Mouse (Mus musculus) frontal cortex, postnatal 36 days (tissue): ENCODE measurements at regions not wholly inside any gene's neighbourhood (a gene's known extent, or its start where the extent isn't known, plus 50 kb on each side); places are given as distances from the start of the nearest gene placed in this dataset.

Experiments used
- DNase-seq, 2 experiments: peaks; one replicate each; pipeline ENCODE4 v3.0.0; 2022; ENCODE audit warnings: low spot score in 2 of 2

GRCm38 (mm10) chr5:29142957-29143356 lies 52.8 kb upstream of the Rnf32 start:
- no peak for DNase-seq

DNA sequence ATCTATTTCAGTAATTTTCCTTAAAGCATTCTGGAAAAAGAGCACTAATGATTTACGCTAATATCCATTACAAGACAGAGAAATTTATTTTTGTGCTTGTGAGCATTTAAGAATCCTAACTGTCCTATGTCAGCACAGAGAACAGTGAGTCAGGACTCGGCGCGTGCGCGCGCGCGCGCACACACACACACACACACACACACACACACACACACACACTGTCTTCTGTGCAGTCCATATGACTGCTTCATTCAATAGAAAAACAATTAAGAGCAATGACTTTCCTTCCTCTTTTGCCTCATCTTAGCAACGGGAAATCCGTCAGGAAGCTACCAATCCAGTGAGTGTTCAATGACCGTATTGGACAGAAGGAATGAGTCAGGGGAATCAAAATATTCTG lies 53.3 kb upstream of the Rnf32 start:
- no peak for DNase-seq

GRCm38 (mm10) chr5:29137481-29137880 lies 58.3 kb upstream of the Rnf32 start:
- DNase-seq = no peak

- no peak for DNase-seq
These were observed 63.5 kb upstream of the Rnf32 start for GRCm38 (mm10) chr5:29132261-29132660.

DNA sequence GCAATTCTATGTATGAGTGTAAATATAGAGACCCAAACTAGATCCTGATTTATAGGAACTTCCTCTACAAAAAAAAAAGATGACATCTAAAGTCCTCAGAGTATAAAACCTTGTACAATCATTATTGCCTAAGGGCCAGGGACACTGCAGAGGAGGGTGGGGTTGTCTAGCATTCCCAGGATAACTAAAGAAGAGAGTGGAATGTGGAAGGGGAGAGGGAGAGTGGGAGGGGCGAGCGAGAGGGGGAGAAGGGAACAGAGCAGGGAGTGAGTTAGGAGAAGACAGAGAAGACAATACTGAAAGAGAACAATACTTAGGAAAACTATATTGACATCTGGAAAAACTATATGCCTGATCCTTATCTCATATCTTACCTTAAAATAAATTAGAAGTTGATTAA lies 64.0 kb upstream of the Rnf32 start:
- no peak for DNase-seq

- no peak for DNase-seq
These were observed 66.1 kb upstream of the Rnf32 start for GRCm38 (mm10) chr5:29129724-29130123.

- no peak for DNase-seq
These were observed 78.8 kb upstream of the Rnf32 start for GRCm38 (mm10) chr5:29116942-29117341.

GRCm38 (mm10) chr5:29112531-29112930 lies 83.3 kb upstream of the Rnf32 start:
- DNase-seq = no peak

DNA sequence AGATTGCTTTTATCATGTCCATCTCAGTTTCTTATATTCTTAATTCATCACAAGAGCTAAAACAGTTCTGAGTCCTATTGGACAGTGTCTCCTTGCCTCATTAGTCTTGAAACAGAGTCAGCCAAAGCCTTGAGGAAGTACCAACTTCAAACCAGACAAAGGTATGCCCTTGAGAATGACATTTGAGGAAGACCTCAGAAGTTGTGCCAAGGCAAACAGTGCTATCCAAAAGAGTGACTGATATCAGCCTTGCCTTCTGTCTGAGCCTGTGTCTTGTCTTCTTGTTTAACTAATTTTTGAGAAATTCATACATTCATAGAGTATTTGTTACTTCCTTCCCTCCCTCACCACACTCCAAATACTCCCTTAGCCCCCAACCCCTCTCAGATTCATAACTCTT lies 88.5 kb upstream of the Rnf32 start:
- no peak for DNase-seq

- no peak for DNase-seq
These were observed 112.5 kb upstream of the Rnf32 start for GRCm38 (mm10) chr5:29083288-29083687.

DNA sequence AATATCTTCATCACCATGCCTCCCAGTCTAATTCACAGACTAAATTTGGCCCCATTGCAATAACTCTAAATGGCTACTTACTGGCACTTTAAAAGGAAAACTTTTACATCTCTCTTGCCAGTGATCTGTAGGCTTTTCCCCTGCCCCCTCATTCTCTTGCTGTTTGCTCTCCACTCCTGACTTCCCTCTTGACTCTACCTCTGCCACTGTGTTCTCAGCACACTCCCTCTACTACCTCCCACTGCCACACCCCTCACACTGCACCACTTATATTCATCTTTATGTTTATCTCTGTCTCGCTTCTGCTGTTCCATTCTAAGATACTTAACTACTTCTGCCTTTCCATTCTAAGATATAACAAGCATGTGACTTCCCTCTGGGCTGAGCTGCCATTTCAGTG lies 141.4 kb upstream of the Rnf32 start:
- DNase-seq = no peak

GRCm38 (mm10) chr5:29036636-29037035 lies 159.2 kb upstream of the Rnf32 start:
- DNase-seq = peak; percentile 31 to 74

- no peak for DNase-seq
These were observed 162.3 kb upstream of the Rnf32 start for GRCm38 (mm10) chr5:29033462-29033997.

GRCm38 (mm10) chr5:29030525-29030924 lies 165.3 kb upstream of the Rnf32 start:
- DNase-seq = no peak

GRCm38 (mm10) chr5:29029957-29030356 lies 165.8 kb upstream of the Rnf32 start:
- DNase-seq = no peak

GRCm38 (mm10) chr5:29025045-29025444 lies 170.7 kb upstream of the Rnf32 start:
- no peak for DNase-seq

GRCm38 (mm10) chr5:28992796-28993195 lies 203.0 kb upstream of the Rnf32 start:
- DNase-seq = no peak

DNA sequence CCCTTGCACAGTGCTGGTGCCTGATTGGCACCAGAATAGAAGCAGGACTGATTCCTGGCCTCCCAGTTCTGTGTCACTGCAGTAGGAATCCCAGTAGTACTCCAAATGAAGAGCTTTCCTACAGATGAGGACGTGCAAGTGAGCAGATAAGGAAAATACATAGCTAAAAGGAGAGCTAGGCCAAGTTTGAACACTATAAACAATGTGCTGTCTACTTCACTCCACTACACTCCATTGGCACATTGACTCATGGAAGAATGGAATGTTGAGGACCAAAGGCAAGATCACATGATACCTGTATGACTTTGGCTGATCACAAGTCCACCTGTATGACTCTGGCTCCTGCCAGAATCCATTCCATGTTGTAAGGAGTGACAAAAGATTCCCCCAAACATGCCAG lies 215.9 kb upstream of the Rnf32 start:
- DNase-seq = no peak

- no peak for DNase-seq
These were observed 225.4 kb upstream of the Rnf32 start for GRCm38 (mm10) chr5:28970404-28970803.

- DNase-seq = no peak
These were observed 240.8 kb upstream of the Rnf32 start for GRCm38 (mm10) chr5:28955036-28955435.

GRCm38 (mm10) chr5:28947465-28947864 lies 248.3 kb upstream of the Rnf32 start:
- no peak for DNase-seq

DNA sequence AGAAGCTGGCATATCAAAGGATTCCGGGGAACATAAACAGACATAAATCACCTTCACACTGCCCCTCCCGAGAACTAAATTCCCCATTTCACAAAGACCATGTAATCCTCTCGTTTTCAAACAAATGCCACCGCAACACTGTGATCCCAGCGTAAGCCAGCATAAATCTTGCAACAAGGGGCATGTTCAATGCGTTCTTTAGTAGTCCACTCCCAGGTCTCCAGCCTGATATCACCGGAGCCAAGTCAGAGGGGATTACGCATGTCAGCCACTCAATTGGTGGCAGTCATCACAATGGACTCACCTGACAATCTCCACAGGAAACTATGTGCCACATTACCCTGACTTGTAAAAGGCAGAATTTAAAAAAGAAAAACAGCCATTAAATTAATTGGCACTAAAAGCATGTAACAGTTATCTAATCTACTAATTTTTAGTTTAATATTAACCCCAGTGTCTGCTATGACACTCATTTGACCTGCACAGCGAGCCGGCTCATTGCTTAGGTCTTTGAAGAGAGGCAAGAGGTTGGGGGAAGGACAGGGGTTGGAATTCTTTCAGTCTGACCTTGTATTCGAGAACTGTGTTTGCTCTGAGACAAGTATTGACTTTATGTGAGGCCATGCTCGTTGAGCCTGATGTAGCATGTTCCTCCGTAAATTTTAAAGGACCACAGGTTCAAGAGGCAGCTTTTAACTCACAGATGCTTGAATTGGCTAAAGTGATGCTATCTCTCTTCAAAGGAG lies 252.0 kb upstream of the Rnf32 start:
- no peak for DNase-seq

DNA sequence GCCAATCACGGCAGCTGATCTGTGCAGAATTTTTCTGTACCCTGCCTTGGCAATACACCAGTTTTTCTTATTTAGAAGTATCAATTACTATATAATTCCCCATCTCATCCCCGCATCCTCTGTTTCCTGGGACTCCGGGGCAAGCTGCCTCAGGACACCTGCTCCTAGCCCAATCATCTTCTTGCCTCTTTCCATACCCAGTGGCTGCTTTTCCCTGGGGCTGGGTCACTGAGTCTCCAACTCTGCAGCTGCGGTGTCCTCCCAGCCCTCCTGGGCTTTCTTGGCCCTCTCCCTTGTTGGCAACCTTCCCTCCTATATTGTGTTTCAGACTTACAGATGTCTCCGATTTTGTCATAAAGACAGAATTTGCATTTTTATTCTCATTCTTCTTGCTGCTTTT lies 254.8 kb upstream of the Rnf32 start:
- DNase-seq = no peak
